Mouse (Mus musculus) hindbrain, embryonic 14.5 days (tissue): ENCODE measurements at regions not wholly inside any gene's neighbourhood (a gene's known extent, or its start where the extent isn't known, plus 50 kb on each side); places are given as distances from the start of the nearest gene placed in this dataset.

Experiments used
- ATAC-seq: fragments of 200-750 bp; cut with Nextera tagmentation; 2 replicates; pipeline ENCODE4 v1.8.0; 2017; ENCODE audit warnings: moderate number of reproducible peaks, mild to moderate bottlenecking, moderate TSS enrichment, moderate library complexity; ENCODE audit not compliant: low FRiP score
- DNase-seq: peaks from one replicate; pipeline ENCODE4 v3.0.0-alpha.2; 2015; ENCODE audit warnings: low spot score
- H3K27ac ChIP-seq: fragments of 300-500 bp; sonication (generic); 2 replicates; pipeline ENCODE4 v1.5.1; 2014; ENCODE audit warnings: mild to moderate bottlenecking, moderate library complexity
- H3K27me3 ChIP-seq: fragments of 300-500 bp; sonication (generic); 2 replicates; pipeline ENCODE4 v1.6.1; 2014; ENCODE audit warnings: mild to moderate bottlenecking, low read length, mixed read lengths; ENCODE audit not compliant: control insufficient read depth, insufficient read depth
- H3K36me3 ChIP-seq: fragments of 300-500 bp; sonication (generic); replicated peaks from 2 replicates; pipeline ENCODE4 v1.6.1; 2014; ENCODE audit not compliant: control insufficient read depth, insufficient read depth
- H3K4me1 ChIP-seq: fragments of 300-500 bp; sonication (generic); replicated peaks from 2 replicates; pipeline ENCODE4 v1.6.1; 2014; ENCODE audit warnings: antibody characterized with exemption, low read length, mixed read lengths; ENCODE audit not compliant: control insufficient read depth, insufficient read depth
- H3K4me2 ChIP-seq: fragments of 300-500 bp; sonication (generic); replicated peaks from 2 replicates; pipeline ENCODE4 v1.6.1; 2014; ENCODE audit warnings: mild to moderate bottlenecking, moderate library complexity
- H3K4me3 ChIP-seq: fragments of 300-500 bp; sonication (generic); replicated peaks from 2 replicates; pipeline ENCODE4 v1.5.1; 2014; ENCODE audit warnings: mild to moderate bottlenecking, low read length
- H3K9ac ChIP-seq: fragments of 300-500 bp; sonication (generic); 2 replicates; pipeline ENCODE4 v1.6.1; 2014
- H3K9me3 ChIP-seq: fragments of 300-500 bp; sonication (generic); 2 replicates; pipeline ENCODE4 v1.6.1; 2016; ENCODE audit warnings: low read length; ENCODE audit not compliant: control insufficient read depth
- WGBS: fragments of 180-500 bp; shearing (Covaris S2); extraction: QIAGEN DNeasy Blood & Tissue Kit; methylation state at CpG from one replicate; pipeline ENCODE4 v1.1.7; 2014; 5-methylcytosine and 5-hydroxymethylcytosine counted together

DNA sequence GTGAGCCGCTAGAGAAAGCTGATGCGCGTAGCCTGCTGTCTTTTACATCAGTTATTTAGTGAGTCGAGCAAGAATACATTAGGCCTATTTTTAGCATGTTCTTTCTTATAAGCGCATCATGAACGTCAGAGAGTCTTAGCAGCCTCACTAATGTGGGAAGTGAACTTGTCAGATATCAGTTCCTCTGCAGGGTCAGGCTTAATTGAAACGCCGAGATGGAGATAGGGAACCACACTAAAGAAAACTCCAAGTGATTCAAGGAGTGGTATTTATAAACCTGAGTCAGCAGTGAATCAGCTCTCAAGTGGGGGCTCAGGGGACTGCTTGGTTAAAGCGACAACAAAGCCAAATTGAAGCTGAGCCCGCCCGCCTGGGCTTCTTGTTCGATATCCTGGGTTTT lies 75.7 kb upstream of the Zc3h12c start:
- WGBS: 67% methylated on average over 12 of the region's 12 CpGs
- DNase-seq: no peak

GRCm38 (mm10) chr9:52243032-52243431 lies 74.7 kb upstream of the Zc3h12c start:
- H3K9me3 ChIP-seq: no peaks in the 10 kb centered on the region
- ATAC-seq (no peak), DNase-seq (no peak)
- peaks cover 18% of the 10 kb centered on the region; the same call in 1 of the 2 replicates for H3K4me1 ChIP-seq
- no peak overlapping the region for H3K4me3 ChIP-seq
- no peaks in the 10 kb centered on the region for H3K36me3 ChIP-seq
- H3K27me3 ChIP-seq: no peaks in the 10 kb centered on the region
- no peak overlapping the region for H3K4me2 ChIP-seq
- no peak overlapping the region for H3K9ac ChIP-seq
- H3K27ac ChIP-seq: no peak overlapping the region
- WGBS: 82% methylated on average over 2 of the region's 2 CpGs

More for the DNA sequence above, 75.7 kb upstream of the Zc3h12c start:
- Histone ChIP-seq H3K27ac (no peak overlapping the region), H3K4me2 (no peak overlapping the region), H3K4me1 (peaks cover 18% of the 10 kb centered on the region; the same call in 1 of the 2 replicates), H3K4me3 (no peak overlapping the region), H3K27me3 (no peaks in the 10 kb centered on the region), H3K9me3 (no peaks in the 10 kb centered on the region), H3K36me3 (no peaks in the 10 kb centered on the region), H3K9ac (no peak overlapping the region)
- ATAC-seq: no peak

DNA sequence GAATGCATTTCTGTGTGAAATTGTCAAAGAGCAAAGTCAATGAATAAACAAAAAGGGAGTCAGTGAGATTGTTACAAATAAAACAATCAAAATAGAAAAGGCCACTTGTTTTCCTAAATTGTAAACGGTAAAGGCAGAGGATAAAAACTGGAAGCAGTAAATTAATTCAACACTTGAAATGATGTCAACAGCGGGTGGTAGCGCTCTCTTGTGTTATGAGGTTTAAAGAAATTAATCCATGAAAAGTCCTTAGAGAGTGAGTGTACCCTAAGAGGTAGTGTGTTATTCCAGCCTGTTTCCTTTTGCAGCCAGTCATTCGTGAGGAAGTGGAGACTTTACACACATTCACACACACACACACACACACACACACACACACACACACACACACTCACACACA lies 73.2 kb upstream of the Zc3h12c start:
- ATAC-seq: no peak
- H3K4me3 ChIP-seq: no peak overlapping the region
- H3K27ac ChIP-seq: peak overlapping the region; percentile 75
- peaks cover 18% of the 10 kb centered on the region; the same call in 1 of the 2 replicates for H3K4me1 ChIP-seq
- H3K9me3 ChIP-seq: no peaks in the 10 kb centered on the region
- 0 out of 2 replicates have a peak overlapping the region, but pooled peaks have one; percentile 21 for H3K9ac ChIP-seq
- H3K27me3 ChIP-seq: no peaks in the 10 kb centered on the region
- no peak overlapping the region for H3K4me2 ChIP-seq
- no peak for DNase-seq
- H3K36me3 ChIP-seq: no peaks in the 10 kb centered on the region
- 46% methylated on average over 4 of the region's 4 CpGs for WGBS

- DNase-seq: no peak
- Histone ChIP-seq H3K4me3 (no peak overlapping the region), H3K27me3 (no peaks in the 10 kb centered on the region), H3K4me1 (peaks cover 18% of the 10 kb centered on the region; the same call in 1 of the 2 replicates), H3K9me3 (no peaks in the 10 kb centered on the region), H3K4me2 (no peak overlapping the region; the same call in 1 of the 2 replicates), H3K36me3 (no peaks in the 10 kb centered on the region), H3K9ac (0 out of 2 replicates have a peak overlapping the region, but pooled peaks have one; percentile 21), H3K27ac (peak overlapping the region; percentile 75)
- peak; percentile 40; the same call in 1 of the 2 replicates for ATAC-seq
- WGBS: 56% methylated on average over 12 of the region's 12 CpGs
Observed at GRCm38 (mm10) chr9:52240585-52241320, 72.4 kb upstream of the Zc3h12c start.

DNA sequence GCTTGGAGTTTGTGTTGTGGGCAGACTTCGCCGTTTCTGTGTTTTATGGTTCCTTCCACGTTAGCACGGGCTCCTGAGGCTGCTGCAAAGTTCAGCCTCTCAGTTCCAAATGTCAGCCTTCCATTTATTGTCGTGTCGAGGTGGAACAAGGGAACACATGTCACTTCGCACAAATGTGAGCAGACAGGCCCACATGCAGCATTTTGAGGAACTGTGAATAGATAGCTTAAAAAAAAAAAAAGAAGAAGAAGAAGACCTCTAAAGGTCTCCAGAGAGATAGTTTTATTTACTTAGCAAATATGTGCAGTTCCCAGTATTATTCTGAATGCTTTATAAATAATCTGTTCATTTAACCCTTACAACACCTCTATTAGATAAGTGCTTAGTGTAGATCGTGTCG lies 66.4 kb upstream of the Zc3h12c start:
- Histone ChIP-seq H3K4me3 (no peak overlapping the region), H3K27ac (no peak overlapping the region), H3K9me3 (no peaks in the 10 kb centered on the region), H3K27me3 (no peaks in the 10 kb centered on the region), H3K4me1 (no peaks in the 10 kb centered on the region), H3K36me3 (no peaks in the 10 kb centered on the region), H3K9ac (no peak overlapping the region), H3K4me2 (no peak overlapping the region)
- ATAC-seq (no peak), DNase-seq (no peak)
- 74% methylated on average over 9 of the region's 9 CpGs for WGBS

DNA sequence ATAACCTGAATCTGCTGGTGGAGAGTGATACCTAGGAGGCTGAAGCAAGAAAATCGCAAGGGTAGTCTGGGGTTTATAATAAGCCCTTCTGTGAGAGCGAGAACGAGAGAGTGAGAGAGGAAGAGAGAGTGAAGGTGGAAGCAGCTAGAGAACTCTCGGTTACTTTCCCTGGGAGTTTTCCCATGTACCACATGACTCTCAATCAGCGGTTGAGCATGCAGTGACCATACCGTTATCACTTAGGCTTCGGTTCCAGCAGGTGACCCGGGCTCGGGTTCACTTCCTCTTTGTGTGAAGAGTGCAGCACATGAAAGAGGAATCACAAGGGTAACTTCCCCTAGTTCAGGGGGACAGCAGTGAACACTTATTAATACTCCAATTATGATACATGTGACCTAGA lies 61.2 kb upstream of the Zc3h12c start:
- Histone ChIP-seq H3K9me3 (no peaks in the 10 kb centered on the region), H3K4me1 (no peaks in the 10 kb centered on the region), H3K27ac (no peak overlapping the region), H3K4me3 (no peak overlapping the region), H3K36me3 (no peaks in the 10 kb centered on the region), H3K27me3 (no peaks in the 10 kb centered on the region), H3K9ac (no peak overlapping the region), H3K4me2 (no peak overlapping the region)
- WGBS: 89% methylated on average over 9 of the region's 9 CpGs
- no peak for DNase-seq
- ATAC-seq: no peak

- Histone ChIP-seq H3K9ac (no peak overlapping the region), H3K4me2 (no peak overlapping the region), H3K9me3 (no peaks in the 10 kb centered on the region), H3K27ac (no peak overlapping the region), H3K4me3 (no peak overlapping the region), H3K27me3 (no peaks in the 10 kb centered on the region), H3K4me1 (peaks cover 7% of the 10 kb centered on the region; the same call in 1 of the 2 replicates), H3K36me3 (no peaks in the 10 kb centered on the region)
- no peak for DNase-seq
- WGBS: 45% methylated on average over 3 of the region's 3 CpGs
- no peak for ATAC-seq
Observed at GRCm38 (mm10) chr9:52225646-52226045, 57.3 kb upstream of the Zc3h12c start.

- peak overlapping the region; percentile 43 for H3K4me2 ChIP-seq
- H3K4me1 ChIP-seq: peaks cover 7% of the 10 kb centered on the region; the same call in 1 of the 2 replicates
- H3K4me3 ChIP-seq: no peak overlapping the region
- WGBS: 3% methylated on average over 7 of the region's 7 CpGs
- H3K27me3 ChIP-seq: no peaks in the 10 kb centered on the region
- H3K9me3 ChIP-seq: no peaks in the 10 kb centered on the region
- ATAC-seq: peak; percentile 83
- peak overlapping the region; percentile 85 for H3K27ac ChIP-seq
- H3K9ac ChIP-seq: peak overlapping the region; percentile 49
- H3K36me3 ChIP-seq: no peaks in the 10 kb centered on the region
- peak; percentile 50 for DNase-seq
Observed at GRCm38 (mm10) chr9:52223509-52224113, 55.2 kb upstream of the Zc3h12c start.
